Mouse (Mus musculus): ENCODE results near the gene Blmh. TPM values are rescaled to one million over a fixed set of nuclear protein-coding genes. Genes with fewer than 3 reads are reported as not detected.
"Not testable (repeated sequence)": the region's sequence is repeated elsewhere in the genome, so short reads cannot be mapped to it uniquely, and the experiment has no call there.

Gene Blmh
- polyA plus RNA-seq, 1 experiment from 2014 or later = 151 TPM

DNA sequence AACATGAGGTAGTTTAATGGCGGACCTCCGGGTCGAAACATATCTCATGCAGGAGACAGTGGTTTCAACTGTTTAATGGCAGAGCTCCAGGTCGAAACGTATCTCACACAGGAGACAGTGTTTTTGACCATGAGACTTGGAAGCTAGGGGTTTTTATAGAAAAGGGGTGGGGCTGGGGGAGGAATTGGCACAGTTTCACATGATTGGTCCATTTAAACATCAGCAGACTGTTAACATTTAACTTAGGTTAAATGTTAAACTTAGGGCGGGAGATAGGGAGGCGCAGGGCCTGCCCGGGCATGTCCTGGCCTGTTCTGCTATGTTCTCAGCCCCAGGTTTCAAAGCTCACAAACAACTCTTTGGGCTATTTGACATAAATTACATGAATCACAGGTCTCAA lies 4.0 kb downstream of the Blmh start:
- not testable (repeated sequence) for H3K4me3 ChIP-seq; ATAC-seq; H3K9ac ChIP-seq; H3K4me2 ChIP-seq; H3K36me3 ChIP-seq (ENCODE audit: poor library complexity, severe bottlenecking); H3K4me1 ChIP-seq; H3K27ac ChIP-seq; H3K27me3 ChIP-seq; H3K9me3 ChIP-seq (replicated peaks)
- WGBS = 92% methylated on average over 8 of the region's 8 CpGs

DNA sequence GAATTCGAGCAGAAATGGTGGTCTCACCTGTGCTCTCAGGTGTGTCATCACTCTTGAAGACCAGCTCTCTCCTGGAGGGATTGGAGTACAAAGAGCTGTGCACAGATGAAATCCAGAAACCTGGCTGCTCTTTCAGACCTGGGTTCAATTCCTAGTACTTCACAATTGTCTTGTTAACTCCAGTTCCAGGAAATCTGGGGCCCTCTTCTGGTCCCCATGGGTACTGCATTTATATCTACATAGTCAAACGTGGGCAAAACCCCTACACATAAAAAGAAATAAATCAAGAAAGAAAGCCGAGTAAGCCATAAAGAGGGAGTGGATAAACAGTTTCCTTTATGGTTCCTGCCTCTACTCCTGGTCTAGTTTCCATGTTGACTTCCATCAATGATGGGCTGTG lies 8.6 kb downstream of the Blmh start:
- H3K4me2 ChIP-seq = no peak overlapping the region
- no peaks in the 10 kb centered on the region for H3K4me1 ChIP-seq
- no peaks in the 10 kb centered on the region for H3K36me3 ChIP-seq (ENCODE audit: poor library complexity, severe bottlenecking)
- WGBS = 52% methylated on average over 3 of the region's 3 CpGs
- no peak overlapping the region for H3K4me3 ChIP-seq
- H3K27ac ChIP-seq = no peak overlapping the region
- ATAC-seq = no peak
- H3K9ac ChIP-seq = no peak overlapping the region
- H3K9me3 ChIP-seq (replicated peaks) = no peaks in the 10 kb centered on the region; the same call in 1 of the 2 replicates
- no peaks in the 10 kb centered on the region for H3K27me3 ChIP-seq

DNA sequence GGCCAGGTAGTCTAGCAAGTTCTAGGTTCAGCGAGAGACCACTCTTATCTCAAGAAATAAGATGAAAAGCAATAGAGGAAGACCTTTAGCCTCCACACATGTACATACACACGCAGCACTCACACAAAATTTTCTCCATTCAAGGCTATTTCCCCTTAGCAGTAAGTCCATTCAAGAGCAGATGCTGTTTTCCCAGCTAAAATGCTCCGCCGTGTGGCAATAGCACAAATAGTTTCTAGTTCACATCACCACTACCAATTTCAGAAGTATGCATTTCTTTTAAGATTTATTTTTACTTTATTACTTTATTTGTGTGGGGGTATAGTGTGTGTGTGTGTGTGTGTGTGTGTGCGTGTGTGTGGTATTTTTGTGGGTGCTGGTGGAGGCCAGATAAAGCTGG lies 12.0 kb downstream of the Blmh start:
- Histone ChIP-seq H3K9ac (no peak overlapping the region), H3K27me3 (0 out of 2 replicates have a peak, but pooled peaks cover 3% of the 10 kb centered on the region), H3K4me3 (no peak overlapping the region), H3K27ac (no peak overlapping the region), H3K9me3 (replicated peaks) (no peaks in the 10 kb centered on the region; the same call in 1 of the 2 replicates), H3K36me3 (ENCODE audit: poor library complexity, severe bottlenecking) (no peaks in the 10 kb centered on the region), H3K4me1 (no peaks in the 10 kb centered on the region), H3K4me2 (no peak overlapping the region)
- WGBS = 82% methylated on average over 5 of the region's 5 CpGs
- ATAC-seq = no peak

DNA sequence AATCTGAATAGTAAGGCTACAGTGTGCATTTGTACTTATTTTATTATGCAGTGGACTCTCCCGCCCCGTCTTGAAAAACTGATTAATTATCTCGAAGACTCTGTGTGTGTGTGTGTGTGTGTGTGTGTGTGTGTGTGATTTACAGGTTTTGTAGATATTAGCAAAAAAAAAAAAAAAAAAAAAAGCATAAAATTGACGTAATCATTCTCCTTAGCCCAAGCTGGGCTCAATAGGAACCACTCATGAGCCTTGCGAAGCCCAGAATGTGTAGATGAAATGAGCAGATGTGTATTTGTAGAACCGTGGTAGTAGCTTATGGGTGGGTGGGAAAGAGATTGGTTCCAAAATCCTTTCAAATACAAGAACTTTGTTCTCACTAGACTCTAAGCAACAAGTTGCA lies 20.2 kb downstream of the Blmh start:
- Histone ChIP-seq H3K27ac (peak overlapping the region; percentile 58; the same call in 1 of the 2 replicates), H3K9ac (peak overlapping the region; percentile 80), H3K27me3 (0 out of 2 replicates have a peak, but pooled peaks cover 3% of the 10 kb centered on the region), H3K36me3 (ENCODE audit: poor library complexity, severe bottlenecking) (peaks cover 4% of the 10 kb centered on the region; the same call in 1 of the 2 replicates), H3K4me2 (peak overlapping the region; percentile 85), H3K4me3 (peak overlapping the region; percentile 80), H3K4me1 (peaks cover 15% of the 10 kb centered on the region), H3K9me3 (replicated peaks) (no peaks in the 10 kb centered on the region)
- no peak for ATAC-seq
- 64% methylated on average over 6 of the region's 6 CpGs for WGBS

DNA sequence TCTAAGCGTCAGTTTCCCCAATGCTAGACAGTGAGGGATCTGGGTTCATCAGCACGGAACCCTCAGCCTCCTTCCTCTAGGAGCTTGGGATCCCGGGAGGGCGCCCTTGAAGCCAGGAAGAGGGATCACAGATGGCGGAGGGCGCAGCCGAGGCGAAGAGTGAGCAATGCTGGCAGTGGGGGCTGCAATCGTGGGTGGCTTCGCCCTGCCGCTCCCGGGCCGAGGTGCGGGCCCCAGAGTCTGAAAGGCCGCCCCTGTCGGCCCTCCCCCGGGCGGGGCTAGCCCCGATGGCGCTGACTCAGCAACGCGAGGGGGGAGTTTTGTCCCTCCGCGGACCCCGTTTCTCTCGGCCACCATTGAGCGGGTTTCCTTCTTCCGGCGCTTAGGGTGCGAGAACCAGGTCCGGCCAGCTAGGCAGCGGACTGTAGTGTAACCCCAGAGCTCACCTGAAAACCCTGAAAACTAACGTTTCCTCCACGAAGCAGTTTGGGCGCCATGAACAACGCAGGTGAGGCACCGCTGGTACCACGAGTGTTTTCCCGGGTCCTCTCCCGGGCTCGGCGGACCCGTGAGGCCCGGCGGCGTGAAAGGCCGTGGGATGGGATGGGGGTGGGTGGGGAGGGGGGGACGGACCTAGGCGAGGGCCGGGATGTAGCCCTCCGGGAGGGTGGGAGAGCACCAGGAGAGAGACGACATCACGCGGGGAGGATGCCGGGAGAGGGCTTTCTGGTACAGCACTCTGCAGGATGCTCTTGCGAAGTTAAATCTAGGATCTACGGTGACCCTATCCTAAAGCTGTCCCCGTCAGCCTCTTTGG lies 21.0 kb downstream of the Blmh start:
- Histone ChIP-seq H3K36me3 (ENCODE audit: poor library complexity, severe bottlenecking) (peaks cover 4% of the 10 kb centered on the region; the same call in 1 of the 2 replicates), H3K9me3 (replicated peaks) (no peaks in the 10 kb centered on the region), H3K4me3 (peak overlapping the region; percentile 80), H3K9ac (peak overlapping the region; percentile 80), H3K27me3 (0 out of 2 replicates have a peak, but pooled peaks cover 3% of the 10 kb centered on the region), H3K27ac (peak overlapping the region; percentile 58), H3K4me2 (peak overlapping the region; percentile 85), H3K4me1 (peaks cover 15% of the 10 kb centered on the region)
- ATAC-seq = peak; percentile 92
- WGBS = under 1% methylated on average over 54 of the region's 58 CpGs

DNA sequence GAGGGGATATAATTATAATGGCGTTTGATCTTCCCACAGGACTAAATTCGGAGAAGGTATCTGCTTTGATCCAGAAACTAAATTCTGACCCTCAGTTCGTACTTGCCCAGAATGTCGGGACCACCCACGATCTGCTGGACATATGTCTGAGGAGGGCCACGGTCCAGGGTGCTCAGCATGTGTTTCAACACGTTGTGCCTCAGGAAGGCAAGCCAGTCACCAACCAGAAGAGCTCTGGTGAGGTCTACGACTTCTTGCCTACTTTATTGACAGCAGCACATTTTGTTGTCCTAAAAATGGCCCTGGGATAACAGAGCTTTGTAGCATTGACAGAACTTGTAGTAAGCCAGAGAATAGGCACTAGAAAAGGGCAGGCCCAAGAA lies 21.6 kb downstream of the Blmh start:
- Histone ChIP-seq H3K4me3 (peak overlapping the region; percentile 80), H3K4me2 (peak overlapping the region; percentile 85), H3K27me3 (0 out of 2 replicates have a peak, but pooled peaks cover 2% of the 10 kb centered on the region), H3K9ac (peak overlapping the region; percentile 80), H3K27ac (no peak overlapping the region), H3K4me1 (peaks cover 15% of the 10 kb centered on the region), H3K36me3 (ENCODE audit: poor library complexity, severe bottlenecking) (peaks cover 9% of the 10 kb centered on the region), H3K9me3 (replicated peaks) (no peaks in the 10 kb centered on the region)
- no peak for ATAC-seq
- 5% methylated on average over 8 of the region's 8 CpGs for WGBS

DNA sequence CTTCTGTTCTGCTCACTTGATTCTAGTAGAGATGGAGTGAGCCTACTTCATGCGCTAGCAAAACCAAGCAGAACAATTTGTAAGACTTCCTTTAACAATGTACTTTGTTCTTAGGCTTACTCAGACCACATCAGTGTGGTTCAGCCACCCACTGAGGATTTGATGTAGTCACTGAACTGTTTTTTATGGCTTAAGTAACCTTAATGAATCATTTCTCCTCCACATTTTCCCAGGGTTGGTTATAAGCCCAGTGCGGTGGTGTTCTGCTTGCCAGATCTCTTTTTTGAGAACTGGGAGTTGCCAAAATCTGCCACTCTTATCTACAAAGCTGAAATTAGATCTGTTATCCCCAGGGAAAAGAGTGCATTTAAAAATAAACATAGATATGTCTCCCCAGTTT lies 28.9 kb downstream of the Blmh start:
- ATAC-seq = no peak
- H3K9ac ChIP-seq = no peak overlapping the region
- H3K4me2 ChIP-seq = no peak overlapping the region
- H3K27ac ChIP-seq = no peak overlapping the region
- H3K36me3 ChIP-seq (ENCODE audit: poor library complexity, severe bottlenecking) = peaks cover 80% of the 10 kb centered on the region
- no peaks in the 10 kb centered on the region for H3K27me3 ChIP-seq
- 92% methylated on average over 2 of the region's 2 CpGs for WGBS
- no peaks in the 10 kb centered on the region for H3K4me1 ChIP-seq
- H3K4me3 ChIP-seq = no peak overlapping the region
- H3K9me3 ChIP-seq (replicated peaks) = no peaks in the 10 kb centered on the region

DNA sequence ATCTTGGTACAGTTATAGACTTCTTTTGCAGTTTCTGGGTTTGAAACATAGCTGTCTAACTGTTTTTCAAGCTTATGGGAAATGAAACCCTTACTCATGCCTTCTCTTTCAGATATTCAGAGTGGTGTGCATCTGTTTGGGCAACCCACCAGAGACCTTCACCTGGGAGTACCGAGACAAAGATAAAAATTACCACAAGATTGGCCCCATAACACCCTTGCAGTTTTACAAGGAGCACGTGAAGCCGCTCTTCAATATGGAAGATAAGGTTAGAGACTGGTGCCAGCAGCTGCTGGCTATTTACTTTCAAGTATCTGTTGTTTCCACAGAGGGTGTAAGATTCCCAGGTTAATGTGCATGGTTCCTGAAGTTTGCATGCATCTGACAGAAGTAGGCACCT lies 41.1 kb downstream of the Blmh start:
- Histone ChIP-seq H3K36me3 (ENCODE audit: poor library complexity, severe bottlenecking) (peaks cover 90% of the 10 kb centered on the region), H3K4me1 (no peaks in the 10 kb centered on the region), H3K4me2 (no peak overlapping the region), H3K27me3 (no peaks in the 10 kb centered on the region), H3K9ac (no peak overlapping the region), H3K9me3 (replicated peaks) (no peaks in the 10 kb centered on the region), H3K4me3 (no peak overlapping the region), H3K27ac (no peak overlapping the region)
- no peak for ATAC-seq
- 95% methylated on average over 3 of the region's 3 CpGs for WGBS

DNA sequence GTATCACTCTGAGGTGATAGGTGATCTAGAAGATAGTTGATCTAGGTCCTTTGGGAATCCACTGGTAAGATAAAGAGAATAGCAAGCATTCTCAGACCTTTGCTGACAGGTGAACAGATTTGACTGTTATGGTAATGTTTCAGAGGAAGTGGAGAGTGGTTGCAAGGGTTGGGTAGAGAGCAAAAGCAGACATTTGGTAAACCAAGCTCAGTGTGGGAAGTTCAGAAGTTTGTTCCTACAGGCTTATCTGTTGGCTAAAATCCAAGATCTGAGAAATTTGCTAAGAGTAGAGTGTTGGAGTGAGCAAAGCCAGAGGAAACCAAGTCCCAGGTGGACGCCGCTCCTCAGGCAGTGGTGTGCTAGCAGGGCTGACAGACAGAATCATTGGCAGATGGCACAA lies 45.7 kb downstream of the Blmh start:
- no peaks in the 10 kb centered on the region for H3K27me3 ChIP-seq
- no peak for ATAC-seq
- H3K36me3 ChIP-seq (ENCODE audit: poor library complexity, severe bottlenecking) = peaks cover 92% of the 10 kb centered on the region

DNA sequence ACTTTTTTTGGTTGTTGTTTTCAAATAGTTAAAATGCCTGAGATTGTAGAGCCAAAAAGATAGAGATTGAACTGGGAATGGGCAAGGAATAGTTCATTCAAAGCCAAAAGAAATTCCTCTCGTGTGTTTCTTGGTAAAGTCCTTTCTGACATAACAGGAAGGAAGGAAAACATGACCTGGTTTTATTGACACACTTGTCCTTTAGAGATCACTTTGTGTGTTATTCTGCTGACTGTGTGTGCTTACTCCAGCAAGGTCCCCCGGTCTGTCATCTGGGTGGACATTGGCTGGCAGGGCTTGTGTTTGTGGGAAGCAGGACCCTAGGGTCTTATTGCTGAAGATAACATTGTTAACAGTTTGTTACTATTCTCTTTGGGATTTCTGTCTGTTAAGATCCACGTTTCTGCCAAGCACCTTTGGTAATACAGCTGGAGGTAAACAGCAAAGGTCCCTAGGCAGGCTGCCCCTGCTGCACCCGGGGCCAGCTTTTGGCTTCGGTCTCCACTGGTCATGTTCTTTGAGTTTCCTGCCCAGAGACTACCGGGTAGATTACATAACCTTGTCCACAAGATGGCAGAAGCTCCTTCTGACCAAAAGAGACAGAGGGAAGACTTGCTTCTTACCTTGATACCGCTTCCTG lies 50.2 kb downstream of the Blmh start:
- Histone ChIP-seq H3K9ac (no peak overlapping the region), H3K9me3 (replicated peaks) (no peaks in the 10 kb centered on the region), H3K4me3 (no peak overlapping the region), H3K4me1 (no peaks in the 10 kb centered on the region), H3K27me3 (no peaks in the 10 kb centered on the region), H3K36me3 (ENCODE audit: poor library complexity, severe bottlenecking) (peaks cover 86% of the 10 kb centered on the region), H3K4me2 (no peak overlapping the region), H3K27ac (no peak overlapping the region)
- WGBS = 90% methylated on average over 7 of the region's 7 CpGs
- ATAC-seq = no peak

More for the DNA sequence above, 45.7 kb downstream of the Blmh start:
- Histone ChIP-seq H3K4me2 (no peak overlapping the region), H3K4me3 (no peak overlapping the region), H3K9ac (no peak overlapping the region), H3K4me1 (no peaks in the 10 kb centered on the region), H3K9me3 (replicated peaks) (no peaks in the 10 kb centered on the region), H3K27ac (no peak overlapping the region)
- 94% methylated on average over 2 of the region's 2 CpGs for WGBS

DNA sequence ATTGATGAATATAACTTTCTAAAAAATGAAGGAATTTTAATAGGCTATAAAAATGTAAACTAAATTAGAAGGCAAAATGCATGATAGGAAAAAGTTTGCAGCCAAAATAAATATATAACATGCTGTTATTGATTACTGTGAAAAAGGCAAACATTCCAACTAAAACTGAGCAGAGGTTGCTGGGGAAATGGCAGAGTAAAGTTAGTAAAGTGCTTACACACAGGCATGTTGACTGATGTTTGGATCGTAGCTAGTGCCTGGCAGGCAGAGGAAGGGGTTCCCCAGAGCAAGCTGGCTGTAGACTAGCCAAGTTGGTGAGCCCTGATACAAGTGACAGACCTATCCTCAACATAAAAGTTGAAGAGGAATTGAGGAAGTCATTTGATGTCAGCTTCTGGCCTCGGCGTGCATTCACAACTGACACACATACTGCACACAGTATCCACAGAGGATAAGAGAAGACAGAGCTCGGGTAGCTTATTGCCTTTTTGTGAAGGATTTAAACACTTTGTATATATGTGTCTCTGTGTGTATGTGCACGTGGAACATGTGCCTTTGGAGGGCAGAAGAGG lies 57.0 kb downstream of the Blmh start:
- Histone ChIP-seq H3K4me1 (no peaks in the 10 kb centered on the region), H3K27ac (no peak overlapping the region), H3K9ac (no peak overlapping the region), H3K27me3 (no peaks in the 10 kb centered on the region), H3K36me3 (ENCODE audit: poor library complexity, severe bottlenecking) (peaks cover 55% of the 10 kb centered on the region), H3K9me3 (replicated peaks) (no peaks in the 10 kb centered on the region), H3K4me3 (no peak overlapping the region), H3K4me2 (no peak overlapping the region)
- no peak for ATAC-seq
- 95% methylated on average over 5 of the region's 5 CpGs for WGBS

DNA sequence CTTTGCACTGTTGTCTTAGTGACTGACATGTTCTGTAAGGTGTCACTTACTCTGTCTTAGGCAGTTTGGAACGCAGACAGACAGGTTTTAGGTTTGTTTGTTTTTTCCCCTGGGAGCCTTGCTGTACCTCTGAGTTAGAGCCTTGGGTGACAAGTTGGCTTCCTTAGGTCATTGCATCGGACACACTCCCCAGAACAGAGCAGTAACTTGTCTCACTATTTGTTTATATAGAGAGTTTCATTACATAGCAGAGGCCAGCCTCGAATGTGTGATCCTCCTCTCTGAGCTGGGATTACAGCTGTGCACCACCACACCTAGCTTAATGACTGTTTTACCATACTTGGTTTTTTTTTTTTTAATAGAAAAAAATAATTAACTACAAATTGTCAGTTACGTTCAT lies 57.8 kb downstream of the Blmh start:
- Histone ChIP-seq H3K9me3 (replicated peaks) (no peaks in the 10 kb centered on the region), H3K9ac (no peak overlapping the region), H3K27ac (no peak overlapping the region), H3K27me3 (no peaks in the 10 kb centered on the region), H3K36me3 (ENCODE audit: poor library complexity, severe bottlenecking) (peaks cover 61% of the 10 kb centered on the region), H3K4me2 (no peak overlapping the region), H3K4me1 (no peaks in the 10 kb centered on the region), H3K4me3 (no peak overlapping the region)
- 95% methylated on average over 4 of the region's 4 CpGs for WGBS
- no peak for ATAC-seq

All from forebrain, embryonic 13.5 days (tissue).